Mouse (Mus musculus) limb, embryonic 11.5 days (tissue): ENCODE data around the gene Prss28. TPM values are rescaled to one million over a fixed set of nuclear protein-coding genes. Genes with fewer than 3 reads are reported as not detected.
A peak's percentile ranks its signal among the peaks of the same experiment; 100 is the strongest.

Experiments used
- ATAC-seq: fragments of 200-750 bp; cut with Nextera tagmentation; 2 replicates; pipeline ENCODE4 v1.8.0; 2017; ENCODE audit warnings: low read depth; ENCODE audit not compliant: insufficient number of reproducible peaks, low FRiP score, low TSS enrichment
- DNase-seq: peaks from one replicate; pipeline ENCODE4 v3.0.0-alpha.2; 2015; ENCODE audit warnings: low spot score
- H3K27ac ChIP-seq: fragments of 300-500 bp; sonication (generic); replicated peaks from 2 replicates; pipeline ENCODE4 v1.5.1; 2014; ENCODE audit warnings: low read depth, mild to moderate bottlenecking, low read length
- H3K27me3 ChIP-seq: fragments of 300-500 bp; sonication (generic); 2 replicates; pipeline ENCODE4 v1.6.1; 2014; ENCODE audit warnings: mild to moderate bottlenecking, low read length, mixed read lengths; ENCODE audit not compliant: control insufficient read depth, insufficient read depth
- H3K36me3 ChIP-seq: fragments of 300-500 bp; sonication (generic); 2 replicates; pipeline ENCODE4 v1.6.1; 2014; ENCODE audit warnings: mild to moderate bottlenecking, low read length, moderate library complexity, mixed read lengths; ENCODE audit not compliant: control insufficient read depth, insufficient read depth
- H3K4me1 ChIP-seq: fragments of 300-500 bp; sonication (generic); 2 replicates; pipeline ENCODE4 v1.6.1; 2014; ENCODE audit warnings: low read length, mixed read lengths; ENCODE audit not compliant: control insufficient read depth, insufficient read depth
- H3K4me2 ChIP-seq: fragments of 300-500 bp; sonication (generic); 2 replicates; pipeline ENCODE4 v1.6.1; 2014; ENCODE audit warnings: low read depth, mild to moderate bottlenecking, moderate library complexity; ENCODE audit not compliant: severe bottlenecking
- H3K4me3 ChIP-seq: fragments of 300-500 bp; sonication (generic); 2 replicates; pipeline ENCODE4 v1.5.1; 2014; ENCODE audit warnings: low read depth, low read length
- H3K9ac ChIP-seq: fragments of 300-500 bp; sonication (generic); 2 replicates; pipeline ENCODE4 v1.6.1; 2014; ENCODE audit warnings: mild to moderate bottlenecking, low read length
- H3K9me3 ChIP-seq: fragments of 300-500 bp; sonication (generic); 2 replicates; pipeline ENCODE4 v1.6.1; 2016; ENCODE audit warnings: low read length; ENCODE audit not compliant: control insufficient read depth
- WGBS: fragments of 180-500 bp; shearing (Covaris S2); extraction: QIAGEN DNeasy Blood & Tissue Kit; methylation state at CpG from one replicate; pipeline ENCODE4 v1.1.7; 2014; 5-methylcytosine and 5-hydroxymethylcytosine counted together
- polyA plus RNA-seq: library from polyadenylated mRNA; unstranded; fragments of >200 nt; fragmentation: Nextera tagmentation; extraction: Ambion mirVana; gene quantifications from 2 replicates; pipeline ENCODE4 v1.2.1, GENCODE M21; 2014

Gene Prss28
- polyA plus RNA-seq, 1 experiment from 2014 or later, result not detected

DNA sequence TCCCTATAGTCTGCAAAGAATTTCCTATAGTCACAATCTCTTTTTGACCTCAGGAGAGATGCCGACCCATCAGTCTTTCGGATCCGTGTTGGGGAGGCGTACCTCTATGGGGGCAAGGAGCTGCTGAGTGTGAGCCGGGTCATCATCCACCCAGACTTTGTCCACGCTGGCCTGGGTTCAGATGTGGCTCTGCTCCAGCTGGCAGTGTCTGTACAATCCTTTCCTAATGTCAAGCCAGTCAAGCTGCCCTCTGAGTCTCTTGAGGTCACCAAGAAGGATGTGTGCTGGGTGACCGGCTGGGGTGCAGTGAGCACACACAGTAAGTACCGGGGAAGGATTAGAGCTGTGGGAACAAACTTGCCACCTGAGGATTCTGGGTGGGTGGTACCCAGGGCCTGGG is 12.4 kb downstream of the Prss28 start:
- no peaks in the 10 kb centered on the region for H3K36me3 ChIP-seq
- 91% methylated on average over 8 of the region's 8 CpGs for WGBS
- no peaks in the 10 kb centered on the region for H3K4me1 ChIP-seq
- DNase-seq, result no peak
- no peak overlapping the region for H3K27ac ChIP-seq
- H3K4me2 ChIP-seq, result no peak overlapping the region
- H3K4me3 ChIP-seq, result no peak overlapping the region
- H3K9me3 ChIP-seq, result no peaks in the 10 kb centered on the region
- ATAC-seq, result no peak
- no peaks in the 10 kb centered on the region for H3K27me3 ChIP-seq
- no peak overlapping the region for H3K9ac ChIP-seq

DNA sequence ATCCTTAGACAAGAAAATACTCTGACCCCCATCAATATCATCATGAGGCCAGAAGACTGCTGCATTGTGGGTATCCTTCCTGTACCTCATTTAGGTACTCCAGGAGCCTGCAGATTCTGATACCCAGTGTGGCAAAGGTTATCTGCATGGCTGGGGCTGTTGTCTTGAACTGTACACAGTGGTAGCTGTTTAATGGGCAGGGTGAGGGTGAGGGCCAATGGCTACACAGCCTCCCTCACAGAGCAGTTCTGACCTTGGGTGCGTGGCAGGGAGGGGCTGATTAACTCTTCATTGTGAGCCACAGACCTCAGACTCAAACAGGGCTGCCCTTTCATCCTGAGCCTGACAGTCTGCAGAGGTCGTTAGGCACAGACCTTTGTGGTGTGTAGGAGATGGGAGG is 14.5 kb downstream of the Prss28 start:
- Histone ChIP-seq H3K9ac (no peak overlapping the region), H3K4me2 (no peak overlapping the region), H3K27me3 (no peaks in the 10 kb centered on the region), H3K4me3 (no peak overlapping the region), H3K9me3 (no peaks in the 10 kb centered on the region), H3K4me1 (no peaks in the 10 kb centered on the region), H3K27ac (no peak overlapping the region), H3K36me3 (no peaks in the 10 kb centered on the region)
- whole genome bisulfite sequencing, result 16% methylated on average over 2 of the region's 2 CpGs
- DNase-seq, result no peak
- ATAC-seq, result no peak

DNA sequence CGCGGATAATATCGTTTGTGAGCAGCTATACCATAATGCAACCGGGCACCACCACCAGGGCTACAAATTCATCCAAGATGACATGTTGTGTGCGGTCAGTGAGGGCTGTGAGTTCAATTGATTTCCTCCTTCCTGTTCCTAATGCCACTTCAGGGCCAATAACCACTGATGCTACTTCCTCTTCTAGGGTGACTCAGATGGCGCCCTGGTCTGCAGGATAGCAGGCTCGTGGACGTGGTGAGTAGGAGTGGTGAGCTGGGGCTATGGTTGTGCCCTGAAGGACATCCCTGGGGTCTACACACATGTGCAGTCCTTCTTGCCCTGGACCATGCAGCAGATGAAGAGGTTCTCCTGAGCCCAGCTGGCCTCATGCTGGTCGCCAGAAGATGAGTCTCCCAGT is 23.9 kb downstream of the Prss28 start:
- H3K4me1 ChIP-seq, result no peaks in the 10 kb centered on the region
- H3K27ac ChIP-seq, result no peak overlapping the region
- no peaks in the 10 kb centered on the region for H3K9me3 ChIP-seq
- 71% methylated on average over 9 of the region's 9 CpGs for WGBS
- H3K4me3 ChIP-seq, result no peak overlapping the region
- no peak for DNase-seq
- no peaks in the 10 kb centered on the region for H3K27me3 ChIP-seq
- no peak overlapping the region for H3K4me2 ChIP-seq
- no peak for ATAC-seq
- H3K9ac ChIP-seq, result no peak overlapping the region
- no peaks in the 10 kb centered on the region for H3K36me3 ChIP-seq

DNA sequence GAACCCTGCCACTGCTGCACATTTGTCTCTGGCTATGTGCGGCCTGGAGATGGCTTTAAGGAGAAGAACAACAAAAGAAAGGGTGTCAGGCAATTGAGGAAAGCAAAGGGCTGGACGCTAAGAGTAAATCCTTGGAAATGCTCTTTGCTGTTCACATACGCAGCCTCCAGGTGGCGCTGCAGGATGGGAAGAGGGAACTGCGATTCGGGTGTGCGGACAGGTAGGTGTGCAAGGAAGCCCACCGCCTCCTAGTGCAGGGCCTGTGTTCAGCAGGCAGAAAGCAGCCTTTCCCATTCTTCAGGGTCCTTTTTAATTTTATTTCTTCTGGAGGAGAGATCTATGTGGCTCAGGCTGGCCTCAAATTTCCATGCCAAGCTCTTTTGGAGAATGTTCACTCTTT is 25.5 kb downstream of the Prss28 start:
- Histone ChIP-seq H3K4me3 (no peak overlapping the region), H3K36me3 (no peaks in the 10 kb centered on the region), H3K9ac (no peak overlapping the region), H3K9me3 (no peaks in the 10 kb centered on the region), H3K27ac (no peak overlapping the region), H3K4me2 (no peak overlapping the region), H3K27me3 (no peaks in the 10 kb centered on the region), H3K4me1 (no peaks in the 10 kb centered on the region)
- ATAC-seq (no peak), DNase-seq (peak; percentile 91)
- 3% methylated on average over 8 of the region's 8 CpGs for WGBS

DNA sequence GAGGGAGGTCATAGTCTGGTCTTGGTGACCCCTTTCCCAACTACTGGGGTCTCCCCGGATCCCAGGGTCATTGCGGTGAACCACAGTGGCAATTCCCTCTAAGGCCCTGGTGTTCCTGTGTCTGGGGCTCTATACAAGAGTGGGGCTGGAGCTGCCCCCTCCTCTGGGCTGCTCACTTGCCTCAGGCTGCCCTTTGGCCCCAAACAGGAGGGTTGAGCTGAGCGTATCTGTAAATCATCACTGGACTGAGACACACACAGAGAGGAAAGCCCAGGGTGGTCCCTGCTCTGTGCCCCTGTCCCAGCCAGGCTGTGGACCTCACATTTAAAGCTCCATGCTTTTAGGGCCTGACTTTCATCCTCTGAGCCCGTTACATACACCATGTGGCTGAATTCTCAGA is 29.8 kb downstream of the Prss28 start:
- Histone ChIP-seq H3K9ac (no peak overlapping the region), H3K27ac (no peak overlapping the region), H3K27me3 (no peaks in the 10 kb centered on the region), H3K4me2 (no peak overlapping the region), H3K4me1 (no peaks in the 10 kb centered on the region), H3K4me3 (no peak overlapping the region), H3K9me3 (no peaks in the 10 kb centered on the region), H3K36me3 (no peaks in the 10 kb centered on the region)
- no peak for DNase-seq
- WGBS, result 70% methylated on average over 4 of the region's 4 CpGs
- ATAC-seq, result no peak

DNA sequence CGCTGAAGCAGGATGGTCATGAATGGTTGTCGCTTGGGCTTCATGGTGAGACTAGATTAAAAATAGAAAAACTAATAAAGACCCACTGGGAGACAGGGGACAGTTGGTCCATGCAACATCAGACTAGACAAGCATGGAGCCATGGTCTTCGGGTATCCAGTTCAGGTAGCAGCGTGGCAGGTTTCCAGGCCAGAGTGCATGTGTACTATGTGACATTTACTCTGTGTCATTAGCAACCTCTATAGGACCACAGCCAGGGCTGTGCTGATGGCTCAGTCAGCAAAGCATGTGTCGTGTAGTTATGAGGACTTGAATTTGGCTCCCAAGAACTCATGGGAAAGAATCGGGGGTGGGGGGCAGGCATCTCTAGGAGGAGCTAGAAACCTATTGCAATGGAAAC is 31.6 kb downstream of the Prss28 start:
- H3K36me3 ChIP-seq, result no peaks in the 10 kb centered on the region
- DNase-seq (no peak), ATAC-seq (no peak)
- H3K27ac ChIP-seq, result no peak overlapping the region
- no peak overlapping the region for H3K4me3 ChIP-seq
- H3K4me2 ChIP-seq, result no peak overlapping the region
- H3K9me3 ChIP-seq, result no peaks in the 10 kb centered on the region
- no peak overlapping the region for H3K9ac ChIP-seq
- H3K27me3 ChIP-seq, result no peaks in the 10 kb centered on the region
- 87% methylated on average over 6 of the region's 6 CpGs for WGBS
- H3K4me1 ChIP-seq, result no peaks in the 10 kb centered on the region

DNA sequence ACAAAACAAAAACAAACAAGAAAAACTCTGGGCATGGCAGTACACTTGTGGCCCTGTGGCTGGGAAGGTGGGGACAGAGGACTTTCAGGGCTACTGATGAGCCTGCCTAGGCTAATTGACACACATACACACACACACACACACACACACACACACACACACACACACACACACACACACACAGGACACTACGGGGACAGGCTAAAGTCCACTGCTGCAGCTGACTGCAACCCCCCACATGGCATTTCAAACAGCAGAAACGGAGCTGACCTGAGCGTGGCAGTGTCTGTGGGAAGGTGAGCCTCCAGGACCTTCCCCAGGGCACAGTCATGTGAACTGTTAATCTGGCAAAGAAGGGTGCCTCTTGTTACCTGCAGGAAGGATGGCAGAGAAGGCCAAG is 33.0 kb downstream of the Prss28 start:
- no peaks in the 10 kb centered on the region for H3K4me1 ChIP-seq
- H3K4me3 ChIP-seq, result no peak overlapping the region
- ATAC-seq (no peak), DNase-seq (no peak)
- H3K36me3 ChIP-seq, result no peaks in the 10 kb centered on the region
- H3K27me3 ChIP-seq, result no peaks in the 10 kb centered on the region
- H3K9me3 ChIP-seq, result no peaks in the 10 kb centered on the region
- 47% methylated on average over 3 of the region's 3 CpGs for WGBS
- no peak overlapping the region for H3K4me2 ChIP-seq
- no peak overlapping the region for H3K27ac ChIP-seq
- H3K9ac ChIP-seq, result no peak overlapping the region

DNA sequence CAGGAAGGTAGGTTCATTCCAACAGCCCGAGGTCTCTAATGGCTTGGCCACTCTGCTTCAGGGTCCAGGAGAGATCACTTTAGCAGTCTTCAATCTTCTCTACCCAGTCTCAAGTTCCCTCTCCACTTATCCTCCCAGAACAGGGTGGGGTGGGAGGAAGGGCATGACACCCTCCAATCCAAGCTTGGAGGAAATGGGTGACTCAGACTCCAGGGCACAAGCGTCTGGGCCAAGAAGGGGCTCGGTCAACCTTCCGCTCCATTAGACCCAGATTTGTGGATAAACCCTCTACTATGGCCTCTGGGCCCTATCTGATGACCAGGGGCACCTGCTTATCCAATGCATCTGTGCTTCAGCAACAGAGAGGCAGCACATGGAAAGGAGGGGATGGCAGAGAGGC is 37.0 kb downstream of the Prss28 start, which contains the start of gene Tpsab1:
Gene Tpsab1 (minus strand): TSS at position 101 of the 400 bp plus-strand sequence.
- DNase-seq (no peak), ATAC-seq (no peak)
- Histone ChIP-seq H3K9me3 (no peaks in the 10 kb centered on the region), H3K36me3 (no peaks in the 10 kb centered on the region), H3K27me3 (no peaks in the 10 kb centered on the region), H3K4me1 (no peaks in the 10 kb centered on the region), H3K4me2 (no peak within 1 kb of the TSS), H3K4me3 (no peak within 1 kb of the TSS), H3K27ac (no peak within 1 kb of the TSS), H3K9ac (no peak within 1 kb of the TSS)
- 93% methylated on average over 4 of the region's 4 CpGs for WGBS

DNA sequence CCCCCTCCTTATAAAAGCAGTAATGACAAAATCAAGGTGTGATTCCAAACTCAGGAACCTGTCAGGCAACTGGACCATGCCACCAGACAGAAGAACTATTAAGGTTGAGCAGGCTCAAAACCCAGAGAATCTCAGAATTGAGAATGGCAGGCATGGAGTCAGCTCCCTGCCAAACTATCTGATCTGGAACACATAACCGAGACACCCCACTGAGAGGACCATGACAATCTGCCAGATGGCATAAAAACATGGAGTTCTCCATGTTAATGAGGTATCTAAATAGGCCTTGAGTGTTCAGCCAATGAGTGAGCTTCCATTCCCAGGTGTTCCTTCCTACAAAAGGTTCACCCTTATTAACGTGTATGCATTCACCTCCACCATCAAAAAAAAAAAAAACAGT is 52.8 kb downstream of the Prss28 start:
- no peak overlapping the region for H3K27ac ChIP-seq

More for the DNA sequence above, 52.8 kb downstream of the Prss28 start:
- Histone ChIP-seq H3K27me3 (no peaks in the 10 kb centered on the region), H3K9me3 (no peaks in the 10 kb centered on the region), H3K36me3 (no peaks in the 10 kb centered on the region), H3K4me1 (no peaks in the 10 kb centered on the region), H3K4me3 (no peak overlapping the region), H3K4me2 (no peak overlapping the region), H3K9ac (no peak overlapping the region)
- no peak for ATAC-seq
- DNase-seq, result no peak
- WGBS, result 66% methylated on average over 2 of the region's 2 CpGs
